Mouse (Mus musculus) bone marrow, adult 2 months (tissue): ENCODE results near the gene Snx32. TPM values are rescaled to one million over a fixed set of nuclear protein-coding genes. Genes with fewer than 3 reads are reported as not detected.
A peak's percentile ranks its signal among the peaks of the same experiment; 100 is the strongest.

Source experiments
- H3K27ac ChIP-seq: fragments of 200-500 bp; 2 replicates; pipeline ENCODE4 v1.5.1; 2012; ENCODE audit warnings: low read depth, mild to moderate bottlenecking, control low read depth, inconsistent platforms, low read length; ENCODE audit not compliant: control insufficient read depth, poor library complexity, insufficient read depth
- H3K4me1 ChIP-seq: fragments of 200-500 bp; 2 replicates; pipeline ENCODE4 v1.6.1; 2011; ENCODE audit warnings: low read length; ENCODE audit not compliant: control insufficient read depth, insufficient read depth
- H3K4me3 ChIP-seq: fragments of 200-500 bp; replicated peaks from 2 replicates; pipeline ENCODE3; 2011; ENCODE audit warnings: mild to moderate bottlenecking, low read depth, low read length, control low read depth; ENCODE audit not compliant: control insufficient read depth
- CTCF ChIP-seq: fragments of 200-500 bp; IDR thresholded peaks from 2 replicates; pipeline ENCODE4 v1.5.1; 2011; ENCODE audit warnings: low read length, control low read depth; ENCODE audit not compliant: control insufficient read depth, insufficient read depth
- POLR2A ChIP-seq: fragments of 200-500 bp; IDR thresholded peaks from 2 replicates; pipeline ENCODE4 v1.6.1; 2011; ENCODE audit warnings: low read depth, mild to moderate bottlenecking, control low read depth, low read length, borderline replicate concordance; ENCODE audit not compliant: control insufficient read depth
- whole genome bisulfite sequencing: fragments of 180-500 bp; shearing (Covaris S2); methylation state at CpG from one replicate; pipeline ENCODE4 v1.1.7; 2018; 5-methylcytosine and 5-hydroxymethylcytosine counted together
- polyA plus RNA-seq: library from polyadenylated mRNA; stranded (reverse); fragments of >200 nt; gene quantifications from 2 replicates; pipeline ENCODE4 v1.2.4, GENCODE M21; 2011; ENCODE audit warnings: low replicate concordance; ENCODE audit not compliant: missing spikeins, insufficient read depth, insufficient read length

Gene Snx32
- polyA plus RNA-seq, 1 experiment = 32.5 TPM

DNA sequence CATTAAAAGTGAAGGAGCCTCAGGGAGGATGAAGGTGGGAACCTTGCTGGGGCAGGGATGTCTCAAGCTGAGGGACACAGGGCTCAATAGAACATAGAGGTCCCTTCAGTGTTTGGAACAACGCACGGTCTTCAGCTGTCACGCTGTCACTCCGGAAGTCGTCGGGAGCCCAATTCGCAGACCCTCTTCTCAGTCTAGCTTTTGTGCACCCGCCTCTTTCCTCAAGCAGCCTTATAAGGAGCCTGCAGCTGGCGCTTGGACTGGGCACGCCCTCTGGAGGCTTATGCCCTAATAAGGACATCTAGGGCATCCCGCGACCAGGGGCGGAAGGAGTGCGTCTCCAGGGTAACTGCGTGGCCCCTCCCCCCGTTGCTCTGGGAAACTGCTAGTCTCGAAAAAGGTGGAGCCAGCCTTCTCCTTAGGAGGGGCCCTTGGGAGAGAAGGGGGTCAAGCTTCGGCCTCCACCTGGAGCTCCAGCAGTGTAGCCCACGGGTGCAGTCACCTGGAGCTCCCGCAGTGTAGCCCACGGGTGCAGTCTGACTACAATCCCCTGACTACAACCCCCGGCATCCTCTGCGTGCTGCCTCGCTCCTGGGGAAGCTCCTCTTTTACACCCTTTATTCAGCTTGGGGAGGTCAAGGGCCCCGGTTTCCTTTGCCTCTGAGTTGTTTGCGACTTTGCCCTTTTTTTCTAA lies 21.3 kb downstream of the Snx32 start:
- Histone ChIP-seq H3K4me1 (peaks cover 2% of the 10 kb centered on the region; the same call in 1 of the 2 replicates), H3K27ac (peak overlapping the region; percentile 94), H3K4me3 (peak overlapping the region; percentile 68)
- TF ChIP-seq POLR2A (peak; percentile 75), CTCF (peak; percentile 16; the same call in 1 of the 2 replicates)
- WGBS = under 1% methylated on average over 26 of the region's 26 CpGs

DNA sequence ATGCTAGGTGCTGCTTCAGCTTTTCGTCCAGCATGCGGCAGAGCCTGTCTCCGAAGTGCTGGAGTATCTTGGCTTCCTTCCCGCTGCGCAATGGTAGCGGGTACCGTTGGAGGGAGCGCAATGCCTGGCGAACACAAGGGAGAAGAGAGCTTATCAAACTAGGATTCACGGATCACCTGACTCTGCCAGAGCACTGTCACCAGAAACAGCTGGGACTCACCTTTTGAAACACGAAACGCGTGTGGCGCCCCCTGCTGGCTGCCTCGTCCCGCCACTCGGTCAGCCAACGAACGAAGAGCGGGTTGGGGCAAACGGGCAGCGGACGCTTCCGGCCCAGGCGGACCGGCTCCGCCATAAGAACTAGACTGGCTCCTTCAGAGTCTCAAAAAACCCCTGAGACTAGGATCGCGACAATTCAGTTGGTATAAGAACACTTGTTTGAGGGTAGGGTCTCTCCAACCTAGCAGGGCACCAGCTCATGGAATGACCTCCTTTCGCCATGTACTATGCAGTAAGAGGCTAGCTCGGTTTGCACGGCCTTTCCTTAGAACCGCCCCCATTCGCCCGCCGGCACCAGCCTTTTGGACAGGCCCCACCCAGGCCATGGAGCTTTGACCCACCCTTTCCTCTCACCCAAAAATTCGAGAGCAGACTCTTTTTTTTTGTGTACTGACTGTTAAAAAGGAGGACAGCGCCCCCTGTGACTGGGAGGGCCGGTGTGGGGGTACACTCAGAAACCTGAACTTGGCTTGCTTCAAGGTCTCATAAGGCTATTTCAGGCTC lies 22.4 kb downstream of the Snx32 start, which contains the start of gene Mus81:
Mus81 (minus strand) TSS at position 635 of the 783 bp plus-strand sequence.
- TF ChIP-seq POLR2A (peak; percentile 78), CTCF (peak; percentile 86)
- peaks cover 2% of the 10 kb centered on the region; the same call in 1 of the 2 replicates for H3K4me1 ChIP-seq
- peak within 1 kb of the TSS; percentile 94 for H3K4me3 ChIP-seq
- under 1% methylated on average over 39 of the region's 39 CpGs for WGBS
- peak within 1 kb of the TSS; percentile 94 for H3K27ac ChIP-seq

DNA sequence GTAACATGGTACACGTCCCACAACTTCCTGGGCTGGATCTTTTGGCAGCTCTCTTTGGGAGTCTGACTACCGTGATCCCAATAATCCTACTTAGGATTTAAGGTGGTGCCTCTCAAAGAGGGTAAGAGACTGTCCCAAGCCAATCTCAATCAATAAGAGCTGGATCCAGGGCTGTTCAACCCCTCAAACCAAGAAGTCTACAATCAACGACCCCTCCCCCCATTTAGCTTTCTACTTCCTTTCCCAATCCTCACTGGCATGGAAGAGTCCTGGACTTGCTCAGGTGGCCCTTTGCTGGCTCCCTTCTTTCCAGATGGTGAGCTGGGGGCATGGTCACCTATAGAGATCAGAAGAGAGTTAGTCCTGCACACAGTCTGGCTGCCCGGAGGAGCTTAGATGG lies 23.6 kb downstream of the Snx32 start:
- H3K4me3 ChIP-seq = no peak overlapping the region
- H3K4me1 ChIP-seq = peaks cover 2% of the 10 kb centered on the region; the same call in 1 of the 2 replicates
- no peak for TF ChIP-seq CTCF
- no peak for TF ChIP-seq POLR2A
- H3K27ac ChIP-seq = no peak overlapping the region
- WGBS = 74% methylated on average over 4 of the region's 4 CpGs

DNA sequence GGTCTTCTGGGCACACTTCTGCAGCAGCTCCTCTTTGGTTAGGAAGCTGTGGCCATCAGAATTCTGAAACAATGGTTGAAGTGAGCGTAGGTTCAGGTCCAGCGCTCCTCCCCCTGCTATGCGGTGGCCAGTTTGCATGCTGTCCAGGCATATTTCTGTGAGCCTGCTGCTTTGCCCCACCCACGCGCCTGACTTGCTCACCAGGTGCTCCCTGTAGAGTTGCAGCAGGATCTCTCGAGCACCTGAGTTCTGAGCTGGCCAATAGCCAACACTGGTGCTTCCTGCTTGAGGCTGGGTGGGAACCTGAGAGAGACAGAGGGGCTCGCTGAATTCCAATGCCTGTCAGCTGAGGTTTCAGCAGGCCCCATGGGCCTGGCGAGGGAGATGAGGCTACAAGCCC lies 24.1 kb downstream of the Snx32 start:
- Histone ChIP-seq H3K27ac (no peak overlapping the region), H3K4me3 (no peak overlapping the region), H3K4me1 (peaks cover 2% of the 10 kb centered on the region; the same call in 1 of the 2 replicates)
- TF ChIP-seq POLR2A = no peak
- no peak for TF ChIP-seq CTCF
- 82% methylated on average over 8 of the region's 8 CpGs for WGBS

DNA sequence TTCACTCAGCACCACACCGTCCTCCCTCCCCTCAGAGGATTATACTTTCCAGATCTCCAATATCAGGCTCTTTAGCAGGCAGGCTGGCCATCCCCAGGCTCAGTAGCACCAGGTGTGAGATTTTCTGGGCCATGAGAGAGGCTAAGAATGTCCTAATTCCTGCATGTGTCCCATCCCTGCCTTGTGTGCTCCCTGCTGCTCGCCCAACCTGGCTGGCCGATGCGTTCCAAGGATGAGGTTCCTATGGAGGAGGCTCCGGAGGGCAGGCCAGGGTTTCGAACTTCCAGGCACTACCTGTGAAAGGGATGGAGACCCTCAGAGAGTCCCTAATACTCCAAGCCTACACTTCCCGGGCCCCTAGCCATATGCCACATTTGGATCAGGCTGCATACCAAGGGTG lies 24.5 kb downstream of the Snx32 start:
- no peak overlapping the region for H3K4me3 ChIP-seq
- peaks cover 2% of the 10 kb centered on the region; the same call in 1 of the 2 replicates for H3K4me1 ChIP-seq
- WGBS = 92% methylated on average over 7 of the region's 7 CpGs
- TF ChIP-seq CTCF (no peak), POLR2A (no peak)
- H3K27ac ChIP-seq = no peak overlapping the region

DNA sequence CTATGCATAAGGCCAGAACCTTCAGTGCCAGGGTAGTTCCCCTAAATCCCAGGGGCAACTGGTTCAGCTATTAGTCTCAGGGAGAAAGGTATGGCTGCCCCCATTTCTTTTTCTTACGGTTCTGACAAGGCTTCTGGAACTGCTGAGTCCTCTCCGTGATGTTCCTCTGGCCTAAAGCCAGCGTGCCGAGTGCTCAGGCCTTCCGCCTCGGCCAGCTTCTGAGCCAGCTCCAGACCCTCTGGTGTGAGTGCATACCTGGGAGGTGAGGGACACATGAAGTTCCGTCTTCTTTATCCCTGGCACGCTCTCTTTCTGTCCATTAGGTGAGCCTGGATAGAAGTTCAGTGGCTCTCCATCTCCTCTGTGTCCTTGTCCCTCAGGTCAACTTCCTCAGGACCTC lies 25.0 kb downstream of the Snx32 start:
- no peak overlapping the region for H3K4me3 ChIP-seq
- peaks cover 2% of the 10 kb centered on the region; the same call in 1 of the 2 replicates for H3K4me1 ChIP-seq
- WGBS = 94% methylated on average over 8 of the region's 8 CpGs
- no peak overlapping the region for H3K27ac ChIP-seq
- TF ChIP-seq CTCF (no peak), POLR2A (no peak)

DNA sequence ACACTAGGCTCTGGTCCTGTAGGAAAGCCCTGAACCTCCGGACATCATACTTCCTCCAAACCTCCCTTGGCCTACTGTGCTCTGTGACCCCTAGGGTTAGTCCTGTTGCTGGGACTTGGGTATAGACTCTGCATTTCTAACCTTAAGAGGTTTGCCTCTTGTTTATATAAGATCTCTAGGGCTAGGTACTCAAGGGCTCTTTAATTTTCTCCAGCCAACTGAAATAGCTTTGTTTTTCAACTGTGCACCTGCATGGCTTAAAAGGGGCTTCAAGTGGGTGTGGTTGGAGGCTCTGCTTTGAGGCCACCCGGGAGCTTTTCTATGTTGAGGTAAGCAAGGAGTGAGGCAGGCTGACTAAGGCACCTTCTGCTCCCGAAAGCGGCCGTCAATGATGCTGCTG lies 25.8 kb downstream of the Snx32 start:
- Histone ChIP-seq H3K27ac (no peak overlapping the region), H3K4me1 (peaks cover 2% of the 10 kb centered on the region; the same call in 1 of the 2 replicates), H3K4me3 (no peak overlapping the region)
- 84% methylated on average over 5 of the region's 5 CpGs for WGBS
- TF ChIP-seq POLR2A (no peak), CTCF (no peak)
